Mouse (Mus musculus): ENCODE data around the gene Entpd6. TPM values are rescaled to one million over a fixed set of nuclear protein-coding genes. Genes with fewer than 3 reads are reported as not detected.

Entpd6 gene
- total RNA-seq, 1 experiment from 2014 or later: 13.8 TPM

Other genes with a start within 250 kb of the Entpd6 start
- 28.6 and 48.8 TPM in 2 replicates for gene Cst7, start 178.6 kb upstream of the Entpd6 start, total RNA-seq (2017)
- 40.0 and 48.2 TPM in 2 replicates for gene Apmap, start 140.5 kb upstream of the Entpd6 start, total RNA-seq (2017)
- gene Acss1, start 80.5 kb upstream of the Entpd6 start, total RNA-seq (2017): 12.1 and 20.0 TPM in 2 replicates
- gene Vsx1, start 59.7 kb upstream of the Entpd6 start, total RNA-seq (2017): not detected in 2 replicates
- gene Pygb, start 37.7 kb downstream of the Entpd6 start, total RNA-seq (2017): 38.5 and 52.3 TPM in 2 replicates
- 37.8 and 65.7 TPM in 2 replicates for gene Abhd12, start 155.7 kb downstream of the Entpd6 start, total RNA-seq (2017)
- gene Gins1, start 156.4 kb downstream of the Entpd6 start, total RNA-seq (2017): 70.2 and 89.0 TPM in 2 replicates

All from hematopoietic stem cell, adult 5-6 weeks (primary cell).